Mouse (Mus musculus): ENCODE measurements at regions not wholly inside any gene's neighbourhood (a gene's known extent, or its start where the extent isn't known, plus 50 kb on each side); places are given as distances from the start of the nearest gene placed in this dataset.

DNA sequence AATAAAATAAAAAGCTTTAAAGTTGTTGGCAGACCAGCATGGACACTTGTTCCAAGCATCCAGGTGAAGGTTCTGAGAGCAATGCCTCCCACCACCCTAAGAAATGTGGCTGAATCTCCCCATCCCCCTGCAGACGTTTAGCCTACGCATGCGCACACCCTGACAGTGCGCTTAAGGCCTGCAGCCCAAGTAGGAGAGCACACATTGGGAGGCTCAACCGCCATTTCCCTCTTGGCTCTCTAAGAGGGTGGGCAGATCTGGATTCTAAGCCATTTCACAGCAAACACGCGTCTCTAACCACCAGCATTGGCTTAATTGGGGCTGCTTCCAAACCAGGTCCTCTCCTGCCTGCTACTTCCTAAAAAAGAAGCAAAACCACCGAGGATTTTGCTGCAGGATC is 106.6 kb downstream of the Barhl2 start:
- TF ChIP-seq CTCF (IDR thresholded peaks at IDR 0.05; ENCODE audit: low read depth, low read length) (no peak), POLR2A (IDR thresholded peaks at IDR 0.05; ENCODE audit: insufficient read depth, low read length) (no peak)
